In the genomic region with DNA sequence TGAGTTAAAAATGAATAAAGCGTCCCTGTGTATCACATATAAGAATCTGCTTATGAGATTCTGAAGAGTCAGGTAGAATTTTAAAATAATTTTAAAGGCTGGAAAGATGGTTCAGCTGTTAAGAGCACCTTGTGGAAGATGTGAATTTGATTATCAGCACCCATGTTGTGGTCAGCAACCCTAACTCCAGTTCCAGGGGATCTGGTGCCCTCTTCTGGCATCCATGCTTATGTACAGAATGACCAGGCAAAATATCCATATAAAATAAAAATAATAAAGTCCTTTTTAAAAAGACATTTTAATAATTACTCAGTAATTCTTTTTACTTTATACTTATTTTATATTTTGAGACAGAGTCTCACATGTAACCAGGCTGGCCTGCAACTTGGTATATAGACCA, we compare ENCODE assay signal across 10 mouse cellular contexts. TPM values are rescaled to one million over a fixed set of nuclear protein-coding genes. Genes with fewer than 3 reads are reported as not detected.
DNase-seq lines count a peak whose midpoint lies in the region; ATAC-seq and TF ChIP-seq lines count a peak whose summit lies in the region.
"Had no signal": no experiment of that assay in that cellular context is flagged by ENCODE, and none has a peak within 500 bp of the region (broad histone marks: within the 10 kb centered on the region; RNA-seq: fewer than 3 reads in every experiment).

No protein-coding gene starts in this region.

- 98% methylated on average over 1 of the region's 1 CpGs for WGBS in kidney, embryonic 16.5 days
- 95% methylated on average over 1 of the region's 1 CpGs for WGBS in limb, embryonic 11.5 days
- 86% methylated on average over 1 of the region's 1 CpGs for WGBS in forebrain, embryonic 11.5 days
- WGBS in hindbrain, embryonic 14.5 days = 93% methylated on average over 1 of the region's 1 CpGs

- H3K4me2 ChIP-seq in kidney, embryonic 16.5 days (replicated peaks; ENCODE audit: low read depth, low read length) = no peak overlapping the region
- no peak overlapping the region for H3K4me2 ChIP-seq in limb, embryonic 11.5 days (ENCODE audit: low read depth, severe bottlenecking)
- H3K4me2 ChIP-seq in forebrain, embryonic 11.5 days (ENCODE audit: low read depth, low read length, severe bottlenecking) = no peak overlapping the region
- no peak overlapping the region for H3K4me2 ChIP-seq in hindbrain, embryonic 14.5 days (replicated peaks)
- H3K4me2 ChIP-seq: embryonic facial prominence, embryonic 15.5 days had no signal

- no peak for TF ChIP-seq POLR2A in ES-Bruce4 (IDR thresholded peaks at IDR 0.05; ENCODE audit: insufficient read depth, low read length)

- no peaks in the 10 kb centered on the region for H3K4me1 ChIP-seq in kidney, embryonic 16.5 days (ENCODE audit: insufficient read depth, low read length)
- no peaks in the 10 kb centered on the region for H3K4me1 ChIP-seq in ES-Bruce4 (ENCODE audit: control insufficient read depth, insufficient read depth, low read length)
- H3K4me1 ChIP-seq in limb, embryonic 11.5 days (ENCODE audit: control insufficient read depth, insufficient read depth, low read length) = no peaks in the 10 kb centered on the region
- H3K4me1 ChIP-seq in forebrain, embryonic 11.5 days (replicated peaks; ENCODE audit: control insufficient read depth, insufficient read depth, low read length) = no peaks in the 10 kb centered on the region
- H3K4me1 ChIP-seq in hindbrain, embryonic 14.5 days (replicated peaks; ENCODE audit: control insufficient read depth, insufficient read depth, low read length) = no peaks in the 10 kb centered on the region
- H3K4me1 ChIP-seq: embryonic facial prominence, embryonic 15.5 days had no signal

- no peaks in the 10 kb centered on the region for H3K9me3 ChIP-seq in kidney, embryonic 16.5 days (ENCODE audit: low read length)
- H3K9me3 ChIP-seq in ES-Bruce4 (replicated peaks; ENCODE audit: control insufficient read depth, insufficient read depth, low read length, poor library complexity, severe bottlenecking) = no peaks in the 10 kb centered on the region
- no peaks in the 10 kb centered on the region for H3K9me3 ChIP-seq in limb, embryonic 11.5 days (ENCODE audit: control insufficient read depth, low read length)
- H3K9me3 ChIP-seq in forebrain, embryonic 11.5 days (ENCODE audit: control insufficient read depth, low read length) = no peaks in the 10 kb centered on the region
- no peaks in the 10 kb centered on the region for H3K9me3 ChIP-seq in hindbrain, embryonic 14.5 days (ENCODE audit: control insufficient read depth, low read length)
- H3K9me3 ChIP-seq: embryonic facial prominence, embryonic 15.5 days had no signal

- H3K27ac ChIP-seq in kidney, embryonic 16.5 days (ENCODE audit: low read length) = no peak overlapping the region
- H3K27ac ChIP-seq in ES-Bruce4 (ENCODE audit: insufficient read depth, low read length) = no peak overlapping the region
- no peak overlapping the region for H3K27ac ChIP-seq in limb, embryonic 11.5 days (replicated peaks; ENCODE audit: low read depth, low read length)
- no peak overlapping the region for H3K27ac ChIP-seq in forebrain, embryonic 11.5 days (ENCODE audit: low read depth, low read length)
- H3K27ac ChIP-seq in hindbrain, embryonic 14.5 days = no peak overlapping the region
- H3K27ac ChIP-seq: embryonic facial prominence, embryonic 15.5 days had no signal

- DNase-seq in kidney, adult 18-20 months = peak; percentile 30
- peak; percentile 54 for DNase-seq in ZHBTc4 (ENCODE audit: low read depth, low spot score)
- peak; percentile 42 for DNase-seq in limb, embryonic 11.5 days (ENCODE audit: low spot score)
- DNase-seq in thymus, postnatal 0 days (ENCODE audit: low spot score) = no peak
- no peak for DNase-seq in forebrain, embryonic 11.5 days (ENCODE audit: low spot score)
- DNase-seq in hindbrain, embryonic 14.5 days (ENCODE audit: low spot score) = no peak
- DNase-seq: thymus, postnatal 4 days had no signal

- no peaks in the 10 kb centered on the region for H3K27me3 ChIP-seq in kidney, embryonic 16.5 days (ENCODE audit: insufficient read depth, low read length)
- no peaks in the 10 kb centered on the region for H3K27me3 ChIP-seq in ES-Bruce4 (ENCODE audit: control insufficient read depth, insufficient read depth, low read length, poor library complexity, severe bottlenecking)
- no peaks in the 10 kb centered on the region for H3K27me3 ChIP-seq in limb, embryonic 11.5 days (ENCODE audit: control insufficient read depth, insufficient read depth, low read length)
- H3K27me3 ChIP-seq in forebrain, embryonic 11.5 days (ENCODE audit: control insufficient read depth, insufficient read depth, low read length) = no peaks in the 10 kb centered on the region
- no peaks in the 10 kb centered on the region for H3K27me3 ChIP-seq in hindbrain, embryonic 14.5 days (ENCODE audit: control insufficient read depth, insufficient read depth, low read length)
- H3K27me3 ChIP-seq: embryonic facial prominence, embryonic 15.5 days had no signal

- peaks cover 7% of the 10 kb centered on the region; the same call in 1 of the 2 replicates for H3K36me3 ChIP-seq in kidney, embryonic 16.5 days (ENCODE audit: insufficient read depth, low read length)
- peaks cover 4% of the 10 kb centered on the region for H3K36me3 ChIP-seq in ES-Bruce4 (ENCODE audit: control insufficient read depth, insufficient read depth, low read length, poor library complexity, severe bottlenecking)
- H3K36me3 ChIP-seq in limb, embryonic 11.5 days (ENCODE audit: control insufficient read depth, insufficient read depth, low read length) = peaks cover 2% of the 10 kb centered on the region; the same call in 1 of the 2 replicates
- H3K36me3 ChIP-seq in forebrain, embryonic 11.5 days (ENCODE audit: control insufficient read depth, insufficient read depth, low read length) = no peaks in the 10 kb centered on the region
- peaks cover 14% of the 10 kb centered on the region; the same call in 1 of the 2 replicates for H3K36me3 ChIP-seq in hindbrain, embryonic 14.5 days (replicated peaks; ENCODE audit: control insufficient read depth, insufficient read depth)

- ATAC-seq in kidney, embryonic 16.5 days (ENCODE audit: low FRiP score, low TSS enrichment) = no peak
- ATAC-seq in limb, embryonic 11.5 days (ENCODE audit: insufficient number of reproducible peaks, low FRiP score, low TSS enrichment, low read depth) = no peak
- no peak for ATAC-seq in forebrain, embryonic 11.5 days (replicated peaks; ENCODE audit: low FRiP score)
- ATAC-seq in hindbrain, embryonic 14.5 days (ENCODE audit: low FRiP score) = no peak

- no peak for TF ChIP-seq EP300 in ES-Bruce4 (IDR thresholded peaks at IDR 0.05; ENCODE audit: insufficient read depth, low read depth, low read length)

- H3K4me3 ChIP-seq in kidney, embryonic 16.5 days (ENCODE audit: low read length) = no peak overlapping the region
- no peak overlapping the region for H3K4me3 ChIP-seq in ES-Bruce4 (ENCODE audit: low read depth, low read length)
- no peak overlapping the region for H3K4me3 ChIP-seq in limb, embryonic 11.5 days (ENCODE audit: low read depth, low read length)
- no peak overlapping the region for H3K4me3 ChIP-seq in forebrain, embryonic 11.5 days (ENCODE audit: low read depth, low read length)
- no peak overlapping the region for H3K4me3 ChIP-seq in hindbrain, embryonic 14.5 days (replicated peaks; ENCODE audit: low read length)
- H3K4me3 ChIP-seq: embryonic facial prominence, embryonic 15.5 days had no signal

- peak; percentile 33 for TF ChIP-seq CTCF in ES-Bruce4 (IDR thresholded peaks at IDR 0.05; ENCODE audit: low read depth, low read length)

- H3K9ac ChIP-seq in kidney, embryonic 16.5 days (replicated peaks; ENCODE audit: low read length) = no peak overlapping the region
- no peak overlapping the region for H3K9ac ChIP-seq in ES-Bruce4 (ENCODE audit: low read depth, poor library complexity, severe bottlenecking)
- no peak overlapping the region for H3K9ac ChIP-seq in limb, embryonic 11.5 days (ENCODE audit: low read length)
- H3K9ac ChIP-seq in forebrain, embryonic 11.5 days (ENCODE audit: low read length) = no peak overlapping the region
- no peak overlapping the region for H3K9ac ChIP-seq in hindbrain, embryonic 14.5 days
- H3K9ac ChIP-seq: embryonic facial prominence, embryonic 15.5 days had no signal

RNA-seq across cellular contexts. Expression of a gene that starts 38.2 kb away (rescaled TPM):
- polyA plus RNA-seq in kidney, embryonic 16.5 days (2015; fragmentation: Nextera tagmentation; extraction: Ambion mirVana) = 17.1 and 23.7 TPM in 2 replicates
- polyA plus RNA-seq in ES-Bruce4 (2011; ENCODE audit: insufficient read depth, insufficient read length, low read depth, missing spikeins) = 95.9 and 109 TPM in 2 replicates
- 18.9 and 22.9 TPM in 2 replicates for polyA plus RNA-seq in limb, embryonic 11.5 days (2014; fragmentation: Nextera tagmentation; extraction: Ambion mirVana)
- polyA plus RNA-seq in thymus, postnatal 0 days (2015; fragmentation: Nextera tagmentation; extraction: Ambion mirVana) = 38.7 and 42.7 TPM in 2 replicates
- polyA plus RNA-seq in forebrain, embryonic 11.5 days (2014; fragmentation: Nextera tagmentation; extraction: Ambion mirVana) = 22.6 and 24.6 TPM in 2 replicates
- polyA plus RNA-seq in hindbrain, embryonic 14.5 days (2014; fragmentation: Nextera tagmentation; extraction: Ambion mirVana) = 15.1 and 20.2 TPM in 2 replicates

RNA-seq across cellular contexts. Expression of a gene that starts 38.3 kb away (rescaled TPM):
- polyA plus RNA-seq in kidney, embryonic 16.5 days (2015; fragmentation: Nextera tagmentation; extraction: Ambion mirVana) = 41.6 and 49.2 TPM in 2 replicates
- polyA plus RNA-seq in ES-Bruce4 (2011; ENCODE audit: insufficient read depth, insufficient read length, low read depth, missing spikeins) = 43.3 and 47.6 TPM in 2 replicates
- 49.6 and 51.7 TPM in 2 replicates for polyA plus RNA-seq in limb, embryonic 11.5 days (2014; fragmentation: Nextera tagmentation; extraction: Ambion mirVana)
- 27.2 and 29.9 TPM in 2 replicates for polyA plus RNA-seq in thymus, postnatal 0 days (2015; fragmentation: Nextera tagmentation; extraction: Ambion mirVana)
- polyA plus RNA-seq in forebrain, embryonic 11.5 days (2014; fragmentation: Nextera tagmentation; extraction: Ambion mirVana) = 57.8 and 61.9 TPM in 2 replicates
- polyA plus RNA-seq in hindbrain, embryonic 14.5 days (2014; fragmentation: Nextera tagmentation; extraction: Ambion mirVana) = 41.6 and 44.0 TPM in 2 replicates

RNA-seq across cellular contexts. Expression of a gene that starts 45.8 kb away (rescaled TPM):
- polyA plus RNA-seq in kidney, embryonic 16.5 days (2015; fragmentation: Nextera tagmentation; extraction: Ambion mirVana) = 534 and 540 TPM in 2 replicates
- polyA plus RNA-seq in ES-Bruce4 (2011; ENCODE audit: insufficient read depth, insufficient read length, low read depth, missing spikeins) = 140 and 156 TPM in 2 replicates
- polyA plus RNA-seq in limb, embryonic 11.5 days (2014; fragmentation: Nextera tagmentation; extraction: Ambion mirVana) = 356 and 387 TPM in 2 replicates
- polyA plus RNA-seq in thymus, postnatal 0 days (2015; fragmentation: Nextera tagmentation; extraction: Ambion mirVana) = 171 and 193 TPM in 2 replicates
- 468 and 472 TPM in 2 replicates for polyA plus RNA-seq in forebrain, embryonic 11.5 days (2014; fragmentation: Nextera tagmentation; extraction: Ambion mirVana)
- 229 and 263 TPM in 2 replicates for polyA plus RNA-seq in hindbrain, embryonic 14.5 days (2014; fragmentation: Nextera tagmentation; extraction: Ambion mirVana)

Comparison
In these comparisons a context has a peak if more than half of its experiments do, and no peak if none do; other contexts are left out.
1. DNase-seq: peak in kidney, adult 18-20 months (single experiment), ZHBTc4 (single experiment) and limb, embryonic 11.5 days (single experiment); none in thymus, postnatal 0 days (single experiment), forebrain, embryonic 11.5 days (single experiment) and hindbrain, embryonic 14.5 days (single experiment).